Mouse (Mus musculus) myocyte (in vitro differentiated cells): ENCODE results near the gene Bfsp2. TPM values are rescaled to one million over a fixed set of nuclear protein-coding genes. Genes with fewer than 3 reads are reported as not detected.

Source experiments
- H3K27me3 ChIP-seq: one replicate; pipeline ENCODE4 v1.6.1; 2011; ENCODE audit not compliant: control insufficient read depth, insufficient read depth, insufficient read length
- H3K36me3 ChIP-seq: one replicate; pipeline ENCODE4 v1.6.1; 2011; ENCODE audit not compliant: control insufficient read depth, insufficient read depth
- H3K4me2 ChIP-seq: one replicate; pipeline ENCODE4 v1.6.1; 2011; ENCODE audit warnings: low read depth, control low read depth
- H3K4me3 ChIP-seq: one replicate; pipeline ENCODE4 v1.5.1; 2011; ENCODE audit warnings: mild to moderate bottlenecking, control low read depth, moderate library complexity
- H3K79me2 ChIP-seq: one replicate; pipeline ENCODE4 v1.6.1; 2011; ENCODE audit not compliant: control insufficient read depth, insufficient read depth
- H3ac ChIP-seq: one replicate; pipeline ENCODE4 v1.6.1; 2011; ENCODE audit not compliant: control insufficient read depth, insufficient read length
- CEBPB ChIP-seq: IDR thresholded peaks from 2 replicates; pipeline ENCODE4 v1.6.1; 2011; ENCODE audit warnings: mild to moderate bottlenecking, moderate library complexity; ENCODE audit not compliant: poor library complexity, insufficient read depth, severe bottlenecking
- E2F4 ChIP-seq: IDR thresholded peaks from one replicate; pipeline ENCODE4 v1.6.1; 2011; ENCODE audit warnings: mild to moderate bottlenecking, control low read depth, moderate library complexity; ENCODE audit not compliant: insufficient read depth
- MAX ChIP-seq: IDR thresholded peaks from one replicate; pipeline ENCODE4 v1.6.1; 2011; ENCODE audit warnings: low read depth, mild to moderate bottlenecking, control low read depth
- MYOD1 ChIP-seq, 3 experiments: IDR thresholded peaks; one replicate each; pipeline ENCODE4 v1.6.1; 2011; ENCODE audit warnings: control low read depth in 2 of 3, low read depth in 2 of 3, mild to moderate bottlenecking in 2 of 3, moderate library complexity in 1 of 3; ENCODE audit not compliant: insufficient read length in 2 of 3, control insufficient read depth in 1 of 3
- MYOG ChIP-seq, 3 experiments: IDR thresholded peaks; one replicate each; pipeline ENCODE4 v1.6.1; 2011; ENCODE audit warnings: control low read depth in 2 of 3, low read depth in 2 of 3, mild to moderate bottlenecking in 2 of 3; ENCODE audit not compliant: insufficient read length in 2 of 3, control insufficient read depth in 1 of 3, insufficient read depth in 1 of 3
- POLR2A ChIP-seq: IDR thresholded peaks from one replicate; pipeline ENCODE4 v1.6.1; 2011; ENCODE audit warnings: low read depth, mild to moderate bottlenecking, control low read depth, moderate library complexity; ENCODE audit not compliant: insufficient read length
- POLR2AphosphoS2 ChIP-seq: IDR thresholded peaks from one replicate; pipeline ENCODE4 v1.6.1; 2011; ENCODE audit warnings: low read depth, control low read depth; ENCODE audit not compliant: insufficient read length
- REST ChIP-seq: IDR thresholded peaks from one replicate; pipeline ENCODE4 v1.6.1; 2011; ENCODE audit warnings: mild to moderate bottlenecking, control low read depth, moderate library complexity; ENCODE audit not compliant: insufficient read depth, insufficient read length
- SRF ChIP-seq: IDR thresholded peaks from one replicate; pipeline ENCODE4 v1.6.1; 2011; ENCODE audit warnings: low read depth; ENCODE audit not compliant: control insufficient read depth, insufficient read length
- TCF12 ChIP-seq: IDR thresholded peaks from one replicate; pipeline ENCODE4 v1.6.1; 2011; ENCODE audit warnings: mild to moderate bottlenecking, control low read depth; ENCODE audit not compliant: poor library complexity, insufficient read depth, severe bottlenecking
- TCF3 ChIP-seq: IDR thresholded peaks from one replicate; pipeline ENCODE4 v1.6.1; 2011; ENCODE audit warnings: low read depth, control low read depth; ENCODE audit not compliant: insufficient read length
- USF1 ChIP-seq: IDR thresholded peaks from one replicate; pipeline ENCODE4 v1.6.1; 2011; ENCODE audit warnings: low read depth, mild to moderate bottlenecking, control low read depth, moderate library complexity
- polyA plus RNA-seq: library from polyadenylated mRNA; unstranded; fragments of >200 nt; fragmentation: generic; extraction: Trizol; gene quantifications from one replicate; pipeline ENCODE4 v1.2.1, GENCODE M21; 2012; ENCODE audit warnings: missing spikeins

The Bfsp2 gene
- polyA plus RNA-seq, 1 experiment: 0.25 TPM

- no peaks in the 10 kb centered on the region for H3K27me3 ChIP-seq
- no peaks in the 10 kb centered on the region for H3K36me3 ChIP-seq
- no peak overlapping the region for H3K4me3 ChIP-seq
- H3ac ChIP-seq: no peak overlapping the region
- H3K4me2 ChIP-seq: no peak overlapping the region
- TF ChIP-seq MYOG (IDR thresholded peaks at IDR 0.05; ENCODE audit: control insufficient read depth in 1 of 3, insufficient read depth in 1 of 3, insufficient read length in 2 of 3, low read depth in 2 of 3) (peak in 1 of 3 experiments; percentile 20), MYOD1 (IDR thresholded peaks at IDR 0.05; ENCODE audit: control insufficient read depth in 1 of 3, insufficient read length in 2 of 3, low read depth in 2 of 3) (peak in 1 of 3 experiments; percentile 38), MAX (no peak)
- H3K79me2 ChIP-seq: no peaks in the 10 kb centered on the region
These were observed 492 bp upstream of the Bfsp2 start for GRCm38 (mm10) chr9:103480603-103481220.

- Histone ChIP-seq H3K79me2 (no peaks in the 10 kb centered on the region), H3K4me2 (no peak overlapping the region), H3K27me3 (no peaks in the 10 kb centered on the region), H3ac (no peak overlapping the region), H3K4me3 (no peak overlapping the region), H3K36me3 (no peaks in the 10 kb centered on the region)
- TF ChIP-seq POLR2AphosphoS2 (no peak), E2F4 (no peak), TCF12 (no peak), USF1 (no peak), MYOD1 (IDR thresholded peaks at IDR 0.05; ENCODE audit: control insufficient read depth in 1 of 3, insufficient read length in 2 of 3, low read depth in 2 of 3) (no peak), MAX (no peak), POLR2A (no peak), TCF3 (no peak), CEBPB (no peak), REST (no peak), SRF (no peak), MYOG (IDR thresholded peaks at IDR 0.05; ENCODE audit: control insufficient read depth in 1 of 3, insufficient read depth in 1 of 3, insufficient read length in 2 of 3, low read depth in 2 of 3) (no peak)
These were observed 4.8 kb downstream of the Bfsp2 start for GRCm38 (mm10) chr9:103475414-103475813.

- H3ac ChIP-seq: no peak overlapping the region
- H3K4me3 ChIP-seq: no peak overlapping the region
- peak overlapping the region; percentile 6 for H3K4me2 ChIP-seq
- no peaks in the 10 kb centered on the region for H3K27me3 ChIP-seq
- TF ChIP-seq MAX: no peak
- TF ChIP-seq TCF12: no peak
- TF ChIP-seq POLR2AphosphoS2: no peak
- no peak for TF ChIP-seq REST
- no peak for TF ChIP-seq USF1
- no peak for TF ChIP-seq SRF
- TF ChIP-seq E2F4: no peak
- no peak for TF ChIP-seq POLR2A
- TF ChIP-seq TCF3: no peak
- TF ChIP-seq MYOD1 (IDR thresholded peaks at IDR 0.05; ENCODE audit: control insufficient read depth in 1 of 3, insufficient read length in 2 of 3, low read depth in 2 of 3): no peak
- TF ChIP-seq CEBPB: no peak
- TF ChIP-seq MYOG (IDR thresholded peaks at IDR 0.05; ENCODE audit: control insufficient read depth in 1 of 3, insufficient read depth in 1 of 3, insufficient read length in 2 of 3, low read depth in 2 of 3): no peak
- H3K79me2 ChIP-seq: no peaks in the 10 kb centered on the region
- no peaks in the 10 kb centered on the region for H3K36me3 ChIP-seq
These were observed 6.1 kb downstream of the Bfsp2 start for GRCm38 (mm10) chr9:103473915-103474688.

- Histone ChIP-seq H3K36me3 (no peaks in the 10 kb centered on the region), H3K79me2 (no peaks in the 10 kb centered on the region), H3K4me3 (no peak overlapping the region), H3K4me2 (no peak overlapping the region), H3ac (no peak overlapping the region), H3K27me3 (peaks cover 4% of the 10 kb centered on the region)
- TF ChIP-seq REST (no peak), CEBPB (no peak), E2F4 (no peak), MYOD1 (IDR thresholded peaks at IDR 0.05; ENCODE audit: control insufficient read depth in 1 of 3, insufficient read length in 2 of 3, low read depth in 2 of 3) (no peak), POLR2A (no peak), TCF12 (no peak), TCF3 (no peak), POLR2AphosphoS2 (no peak), MAX (no peak), MYOG (IDR thresholded peaks at IDR 0.05; ENCODE audit: control insufficient read depth in 1 of 3, insufficient read depth in 1 of 3, insufficient read length in 2 of 3, low read depth in 2 of 3) (no peak), SRF (no peak), USF1 (no peak)
These were observed 8.4 kb downstream of the Bfsp2 start for GRCm38 (mm10) chr9:103471784-103472183.

GRCm38 (mm10) chr9:103469516-103469915 lies 10.7 kb downstream of the Bfsp2 start:
- no peak overlapping the region for H3ac ChIP-seq
- no peak overlapping the region for H3K4me2 ChIP-seq
- no peaks in the 10 kb centered on the region for H3K79me2 ChIP-seq
- TF ChIP-seq CEBPB: no peak
- no peak for TF ChIP-seq POLR2A
- TF ChIP-seq TCF3: no peak
- TF ChIP-seq SRF: no peak
- TF ChIP-seq E2F4: no peak
- no peaks in the 10 kb centered on the region for H3K36me3 ChIP-seq
- peaks cover 4% of the 10 kb centered on the region for H3K27me3 ChIP-seq
- no peak overlapping the region for H3K4me3 ChIP-seq
